Mouse (Mus musculus) T-helper 17 cell (primary cell): ENCODE measurements around the gene Krtap28-13.

Source experiments
- in situ Hi-C, 2 experiments: fragments of 300-600 bp; cut with MboI, MseI; formaldehyde crosslinking; loops; 1 replicate in 1 of 2; 2 replicates in 1 of 2; pipeline ENCODE4 v1.15.1; 2025; ENCODE audit warnings: high pct_unique_total_duplicates in 2 of 2

Gene Krtap28-13

DNA sequence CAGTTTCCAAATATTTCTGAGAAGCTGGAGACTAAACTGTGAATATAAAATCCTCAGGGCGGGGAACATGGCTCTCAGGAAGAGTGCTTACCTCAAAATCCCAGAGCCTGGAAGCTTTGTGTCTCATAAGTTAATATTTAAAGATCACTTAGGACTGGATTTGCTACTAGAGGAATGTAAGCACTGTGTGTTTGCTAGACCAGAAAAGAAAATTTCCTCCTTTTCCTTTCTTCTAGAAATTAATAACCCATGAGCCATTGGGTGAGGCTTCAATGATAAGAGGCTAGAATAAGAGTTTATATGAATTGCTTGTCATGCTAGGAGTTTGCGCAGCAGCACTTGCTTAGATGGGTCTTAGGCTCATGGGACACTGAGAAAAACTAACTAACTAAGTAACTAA is 24.1 kb downstream of the Krtap28-13 start:
- in situ Hi-C loops: loop anchor here in 1 of 2 experiments (5.0 kb wide), 1 partner anchor 638 kb away; no protein-coding TSS in a partner anchor

DNA sequence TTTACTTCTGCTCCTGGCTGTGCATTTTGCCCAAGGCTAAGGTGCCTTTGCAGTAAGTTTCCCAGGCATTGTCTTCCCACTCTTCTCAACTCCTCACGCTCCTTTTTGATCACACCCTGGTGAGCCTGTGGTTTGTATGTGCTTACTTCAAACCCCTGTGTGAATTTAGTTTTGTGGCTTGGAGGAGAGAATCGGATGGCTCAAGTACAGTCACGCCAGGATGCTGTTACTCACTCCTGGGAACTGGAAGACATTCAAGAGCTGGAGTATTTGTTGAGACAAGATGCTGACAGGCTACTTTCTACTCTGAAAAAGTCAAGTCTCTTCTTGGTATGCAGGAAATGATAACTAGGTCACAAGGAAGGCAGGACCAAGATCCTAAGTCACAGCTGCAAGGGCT is 30.5 kb downstream of the Krtap28-13 start:
- in situ Hi-C loops: no loop called here

DNA sequence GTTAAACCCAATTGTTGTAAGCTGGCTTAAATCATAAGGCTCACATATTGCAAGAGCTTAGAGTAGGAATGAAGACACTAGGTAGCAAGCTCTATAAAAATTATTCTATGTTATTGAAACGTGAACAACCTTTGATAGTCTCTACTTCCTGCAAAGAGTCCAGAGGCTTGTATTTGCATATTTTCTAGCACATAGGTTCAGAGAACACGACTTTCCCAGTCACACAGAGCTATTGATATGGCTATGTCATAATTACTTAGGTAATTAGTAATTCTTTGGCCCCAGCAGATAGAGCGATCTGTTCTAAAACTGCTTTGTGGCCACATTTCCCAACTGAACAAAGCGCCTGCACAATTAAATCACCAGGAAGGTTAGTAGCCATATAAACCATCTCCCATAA is 36.2 kb downstream of the Krtap28-13 start:
- in situ Hi-C loops: no loop called here

GRCm38 (mm10) chr1:83099160-83099559 is 38.4 kb downstream of the Krtap28-13 start:
- in situ Hi-C loops: no loop called here

- in situ Hi-C loops: no loop called here
Observed at GRCm38 (mm10) chr1:83099580-83100137, 38.9 kb downstream of the Krtap28-13 start.

GRCm38 (mm10) chr1:83101891-83102290 is 41.2 kb downstream of the Krtap28-13 start:
- in situ Hi-C loops: no loop called here

GRCm38 (mm10) chr1:83105464-83105863 is 44.7 kb downstream of the Krtap28-13 start:
- in situ Hi-C loops: no loop called here

- in situ Hi-C loops: no loop called here
Observed at GRCm38 (mm10) chr1:83107410-83107978, 46.8 kb downstream of the Krtap28-13 start.

GRCm38 (mm10) chr1:83110992-83111391 is 50.3 kb downstream of the Krtap28-13 start:
- in situ Hi-C loops: no loop called here
